Mouse (Mus musculus): Measurements from ENCODE around the gene Syk. TPM values are rescaled to one million over a fixed set of nuclear protein-coding genes. Genes with fewer than 3 reads are reported as not detected.

Gene Syk
- polyA plus RNA-seq, 1 experiment from 2014 or later = 3.3 TPM

DNA sequence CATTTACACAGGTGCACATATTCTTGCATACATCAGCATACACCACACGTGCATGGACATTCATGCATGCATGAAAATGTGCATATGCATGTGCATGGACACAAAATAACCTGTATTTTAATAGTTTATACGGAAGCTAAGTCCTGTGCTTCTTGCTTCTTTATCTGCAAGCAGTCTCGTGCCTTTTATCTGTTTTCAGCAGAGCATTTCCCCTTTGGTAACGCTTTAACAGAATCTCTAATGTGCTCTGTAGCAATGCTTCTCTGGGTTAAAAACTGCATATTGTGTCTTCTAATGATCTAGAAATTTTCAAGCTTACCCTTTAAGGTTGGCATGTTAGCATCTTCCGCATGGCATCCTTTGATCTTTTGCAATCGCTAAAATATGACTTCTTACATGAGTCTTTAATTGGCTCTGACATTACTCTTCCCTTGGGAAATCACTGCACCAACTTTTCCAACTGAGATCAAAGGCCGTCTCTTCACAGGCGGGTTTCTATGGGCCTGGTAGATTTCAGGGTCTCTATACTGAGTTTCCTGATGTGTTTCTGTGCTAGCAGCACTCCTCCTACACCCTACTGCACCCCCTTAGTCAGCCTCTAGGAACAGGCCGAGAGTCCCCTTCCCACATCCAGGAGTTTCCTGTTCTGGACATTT, 30.0 kb upstream of the Syk start:
- H3K9ac ChIP-seq = no peak overlapping the region
- no peak for ATAC-seq
- no peak overlapping the region for H3K4me2 ChIP-seq (replicated peaks)
- H3K9me3 ChIP-seq = no peaks in the 10 kb centered on the region
- H3K4me3 ChIP-seq (replicated peaks) = no peak overlapping the region
- WGBS = 76% methylated on average over 9 of the region's 9 CpGs
- H3K27ac ChIP-seq = no peak overlapping the region
- H3K36me3 ChIP-seq = no peaks in the 10 kb centered on the region
- H3K27me3 ChIP-seq (replicated peaks) = no peaks in the 10 kb centered on the region
- no peaks in the 10 kb centered on the region for H3K4me1 ChIP-seq (replicated peaks)

DNA sequence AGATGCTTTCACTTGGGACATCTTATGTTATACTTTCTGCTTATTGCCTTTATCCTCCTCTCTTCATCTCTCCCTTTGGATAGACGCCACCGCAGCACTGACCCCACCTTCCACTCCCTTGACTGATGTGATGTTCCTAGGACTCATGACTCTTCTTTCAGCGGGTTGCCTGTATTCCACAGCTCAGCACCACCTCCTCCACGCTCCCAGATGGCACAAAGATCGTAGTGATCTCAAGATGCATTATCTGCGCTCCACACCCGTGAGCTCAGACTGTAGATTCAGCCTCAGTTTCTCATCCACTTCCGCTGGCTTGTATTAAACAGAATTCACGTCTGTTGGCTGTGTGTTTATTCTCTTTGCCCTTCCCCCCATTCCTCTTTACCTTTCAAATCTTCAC, 28.3 kb upstream of the Syk start:
- no peaks in the 10 kb centered on the region for H3K9me3 ChIP-seq
- no peak overlapping the region for H3K4me2 ChIP-seq (replicated peaks)
- H3K4me3 ChIP-seq (replicated peaks) = no peak overlapping the region
- no peak overlapping the region for H3K9ac ChIP-seq
- 76% methylated on average over 9 of the region's 9 CpGs for WGBS
- no peaks in the 10 kb centered on the region for H3K4me1 ChIP-seq (replicated peaks)
- H3K27me3 ChIP-seq (replicated peaks) = no peaks in the 10 kb centered on the region
- no peaks in the 10 kb centered on the region for H3K36me3 ChIP-seq
- H3K27ac ChIP-seq = no peak overlapping the region
- no peak for ATAC-seq

DNA sequence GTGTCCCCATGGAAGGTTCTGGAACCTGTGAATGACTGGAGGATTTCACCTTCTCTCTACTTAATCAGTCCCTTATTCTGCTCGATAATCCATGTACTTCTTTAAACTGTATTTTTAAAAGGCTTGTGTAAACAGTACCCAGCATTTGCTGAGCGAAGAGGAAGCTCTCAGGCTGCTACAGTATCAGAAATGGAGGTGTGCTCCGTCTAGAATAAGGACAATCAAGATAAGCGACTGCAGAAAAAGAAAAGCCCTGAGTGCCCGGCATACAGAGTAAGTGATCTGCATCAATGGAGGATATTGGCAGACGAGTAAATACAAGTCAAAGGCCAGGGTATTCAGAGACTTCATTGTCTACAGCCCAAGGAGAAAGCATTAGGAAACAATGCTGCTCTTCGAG, 25.6 kb upstream of the Syk start:
- Histone ChIP-seq H3K4me3 (replicated peaks) (no peak overlapping the region), H3K4me2 (replicated peaks) (no peak overlapping the region), H3K27ac (no peak overlapping the region), H3K4me1 (replicated peaks) (no peaks in the 10 kb centered on the region), H3K9ac (no peak overlapping the region), H3K9me3 (no peaks in the 10 kb centered on the region), H3K36me3 (no peaks in the 10 kb centered on the region), H3K27me3 (replicated peaks) (no peaks in the 10 kb centered on the region)
- ATAC-seq = no peak
- WGBS = 71% methylated on average over 7 of the region's 7 CpGs

- H3K9ac ChIP-seq = no peak overlapping the region
- 92% methylated on average over 8 of the region's 8 CpGs for WGBS
- ATAC-seq = no peak
- H3K4me1 ChIP-seq (replicated peaks) = no peaks in the 10 kb centered on the region
- no peaks in the 10 kb centered on the region for H3K36me3 ChIP-seq
- no peaks in the 10 kb centered on the region for H3K27me3 ChIP-seq (replicated peaks)
- H3K4me2 ChIP-seq (replicated peaks) = no peak overlapping the region
- no peak overlapping the region for H3K27ac ChIP-seq
- no peaks in the 10 kb centered on the region for H3K9me3 ChIP-seq
- no peak overlapping the region for H3K4me3 ChIP-seq (replicated peaks)
Observed at GRCm38 (mm10) chr13:52561367-52562165, 21.4 kb upstream of the Syk start.

DNA sequence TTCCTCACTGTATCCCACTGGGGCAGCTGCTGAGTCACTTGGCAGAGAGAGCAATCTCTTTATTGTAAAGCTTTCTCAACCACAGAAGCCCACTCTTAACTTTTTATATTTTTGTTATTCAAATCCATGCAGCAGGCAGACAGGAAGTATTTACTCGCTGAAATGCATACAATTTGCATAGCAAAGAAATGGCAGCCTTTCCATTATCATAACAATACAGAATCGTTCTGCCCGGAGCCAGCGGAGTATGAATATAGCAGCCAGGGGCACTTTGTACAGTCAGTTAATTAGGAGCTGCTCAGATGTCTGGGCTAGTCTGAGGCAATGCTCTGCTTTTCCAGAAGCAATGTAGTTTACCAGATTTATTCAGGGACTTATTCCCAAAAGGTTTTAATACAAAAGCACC, 20.8 kb upstream of the Syk start:
- Histone ChIP-seq H3K4me1 (replicated peaks) (no peaks in the 10 kb centered on the region), H3K4me2 (replicated peaks) (no peak overlapping the region), H3K9me3 (no peaks in the 10 kb centered on the region), H3K27ac (no peak overlapping the region), H3K36me3 (no peaks in the 10 kb centered on the region), H3K4me3 (replicated peaks) (no peak overlapping the region), H3K9ac (no peak overlapping the region), H3K27me3 (replicated peaks) (no peaks in the 10 kb centered on the region)
- 55% methylated on average over 4 of the region's 4 CpGs for WGBS
- no peak for ATAC-seq

GRCm38 (mm10) chr13:52565103-52565739, 17.8 kb upstream of the Syk start:
- Histone ChIP-seq H3K4me1 (replicated peaks) (no peaks in the 10 kb centered on the region), H3K27ac (no peak overlapping the region), H3K27me3 (replicated peaks) (no peaks in the 10 kb centered on the region), H3K9me3 (no peaks in the 10 kb centered on the region), H3K9ac (no peak overlapping the region), H3K4me3 (replicated peaks) (no peak overlapping the region), H3K4me2 (replicated peaks) (no peak overlapping the region), H3K36me3 (no peaks in the 10 kb centered on the region)
- no peak for ATAC-seq
- 88% methylated on average over 18 of the region's 18 CpGs for WGBS

DNA sequence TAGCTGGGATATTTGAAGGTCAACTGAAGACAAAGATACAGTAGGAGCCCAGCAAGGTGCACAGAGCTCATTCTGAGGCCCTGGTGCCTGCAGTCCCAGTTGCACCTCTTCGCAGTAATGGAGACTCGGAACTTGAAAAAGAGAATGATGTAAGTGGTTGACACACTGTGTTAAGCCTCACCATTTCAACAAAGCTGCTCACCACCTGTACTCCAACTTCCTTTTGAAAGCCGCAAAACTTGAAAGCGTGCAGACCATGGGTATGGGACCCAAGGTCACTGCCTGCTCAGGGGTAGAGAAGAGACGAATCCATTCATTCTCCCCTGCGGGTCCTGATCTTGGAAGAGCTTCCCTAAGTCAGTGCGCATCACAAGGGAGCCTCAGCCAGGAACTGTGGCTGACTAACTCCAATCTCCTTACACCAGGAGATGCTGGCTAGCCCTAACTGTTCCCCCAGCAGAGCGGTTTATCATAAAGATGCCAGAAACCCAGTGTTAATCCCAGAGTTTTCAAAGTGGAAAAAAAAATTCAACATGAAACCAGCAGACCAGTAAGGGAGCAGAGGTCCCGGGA, 16.7 kb upstream of the Syk start:
- Histone ChIP-seq H3K27me3 (replicated peaks) (no peaks in the 10 kb centered on the region), H3K27ac (no peak overlapping the region), H3K4me1 (replicated peaks) (no peaks in the 10 kb centered on the region), H3K36me3 (no peaks in the 10 kb centered on the region), H3K4me2 (replicated peaks) (no peak overlapping the region), H3K9ac (no peak overlapping the region), H3K9me3 (no peaks in the 10 kb centered on the region), H3K4me3 (replicated peaks) (no peak overlapping the region)
- WGBS = 90% methylated on average over 9 of the region's 9 CpGs
- no peak for ATAC-seq

- H3K27me3 ChIP-seq (replicated peaks) = no peaks in the 10 kb centered on the region
- WGBS = 70% methylated on average over 7 of the region's 7 CpGs
- no peak overlapping the region for H3K9ac ChIP-seq
- H3K4me3 ChIP-seq (replicated peaks) = no peak overlapping the region
- no peak for ATAC-seq
- H3K36me3 ChIP-seq = no peaks in the 10 kb centered on the region
- no peaks in the 10 kb centered on the region for H3K9me3 ChIP-seq
- H3K27ac ChIP-seq = no peak overlapping the region
- H3K4me2 ChIP-seq (replicated peaks) = no peak overlapping the region
- H3K4me1 ChIP-seq (replicated peaks) = no peaks in the 10 kb centered on the region
Observed at GRCm38 (mm10) chr13:52566777-52567176, 16.2 kb upstream of the Syk start.

DNA sequence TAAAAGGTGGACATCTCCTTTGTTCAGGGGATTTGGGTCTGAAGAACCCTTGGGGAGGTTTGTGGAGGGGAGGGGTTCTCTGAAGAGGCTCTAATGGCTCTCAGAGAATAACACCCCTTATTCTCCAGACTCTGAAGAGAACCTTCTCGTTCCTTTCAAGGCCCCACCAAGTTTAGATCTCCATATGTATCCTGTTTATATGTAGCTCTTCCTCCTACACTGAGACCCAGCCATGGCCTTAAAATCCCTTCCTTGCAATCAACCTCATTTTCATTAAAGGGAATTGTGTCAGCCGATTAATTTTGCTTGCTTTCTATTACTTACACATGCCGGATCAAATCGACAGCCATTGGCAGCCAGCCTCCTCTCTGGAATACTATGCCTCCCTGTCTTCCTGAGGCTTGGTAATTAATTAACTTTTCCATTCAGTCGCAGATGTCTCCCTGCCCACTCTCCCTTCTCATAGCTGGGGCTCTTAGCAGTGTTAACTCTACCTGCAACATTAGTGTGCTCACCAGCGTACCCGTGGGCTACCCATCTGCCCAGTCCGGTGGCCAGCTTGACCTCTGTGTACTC, 13.7 kb upstream of the Syk start:
- WGBS = 54% methylated on average over 8 of the region's 8 CpGs
- no peak overlapping the region for H3K4me2 ChIP-seq (replicated peaks)
- no peaks in the 10 kb centered on the region for H3K9me3 ChIP-seq
- H3K4me1 ChIP-seq (replicated peaks) = no peaks in the 10 kb centered on the region
- ATAC-seq = no peak
- H3K4me3 ChIP-seq (replicated peaks) = no peak overlapping the region
- no peaks in the 10 kb centered on the region for H3K36me3 ChIP-seq
- no peak overlapping the region for H3K27ac ChIP-seq
- H3K27me3 ChIP-seq (replicated peaks) = no peaks in the 10 kb centered on the region
- no peak overlapping the region for H3K9ac ChIP-seq

DNA sequence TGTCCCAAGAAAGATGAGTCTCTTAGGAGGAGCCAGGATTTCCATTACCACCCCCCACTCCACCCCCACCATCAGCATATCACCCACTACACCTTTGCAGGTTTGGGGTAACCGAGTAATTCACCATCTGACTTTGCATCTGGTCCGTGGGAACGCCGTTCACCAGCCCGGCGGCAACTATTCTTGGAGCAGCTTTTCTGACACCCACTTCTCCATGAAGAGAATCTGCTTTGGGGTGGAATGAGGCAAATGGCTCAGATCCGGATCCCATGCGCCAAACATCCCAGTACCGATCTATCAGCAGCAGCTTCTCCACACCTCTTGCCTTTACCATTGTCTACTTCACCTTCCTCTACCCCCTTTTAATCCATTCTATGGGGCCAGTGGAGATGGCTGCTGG, 12.7 kb upstream of the Syk start:
- ATAC-seq = no peak
- H3K9ac ChIP-seq = no peak overlapping the region

DNA sequence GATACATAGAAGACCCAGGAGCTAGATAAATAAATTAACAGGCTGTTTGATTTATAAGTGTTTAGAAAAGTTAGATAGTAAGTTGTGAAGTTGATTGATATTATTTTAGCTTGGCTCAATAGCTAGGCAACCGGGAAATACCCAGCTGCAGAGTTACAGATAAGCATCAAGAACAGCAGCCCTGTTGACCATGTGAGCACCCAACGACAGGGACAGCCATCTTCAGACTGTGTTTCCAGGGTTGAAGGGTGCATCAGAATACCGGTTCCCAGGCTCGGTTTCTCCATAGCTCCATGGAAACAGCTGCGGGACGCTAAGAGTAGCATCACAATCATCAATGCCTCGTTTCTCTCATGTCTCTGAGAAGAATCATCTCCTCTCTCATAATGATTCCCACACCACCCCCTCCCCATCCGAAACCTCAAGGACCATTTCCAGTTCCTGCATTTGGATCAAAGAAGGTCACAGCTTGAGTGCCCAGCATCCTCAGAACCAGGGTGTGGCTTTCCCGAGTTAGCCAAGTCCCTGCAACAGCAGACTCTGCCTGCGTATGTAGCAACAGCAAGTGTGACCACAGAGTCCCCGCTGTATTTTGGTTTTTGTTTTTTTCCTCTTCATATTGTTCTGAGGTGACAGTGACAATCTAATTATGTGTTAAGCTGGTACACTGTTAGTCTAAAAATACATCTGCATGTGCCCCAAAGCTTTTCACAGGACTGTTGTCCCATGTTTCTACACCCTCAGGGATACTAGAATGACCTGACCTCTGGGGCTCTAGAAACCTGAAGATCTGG, 11.2 kb upstream of the Syk start:
- 56% methylated on average over 11 of the region's 11 CpGs for WGBS
- H3K4me3 ChIP-seq (replicated peaks) = no peak overlapping the region
- no peak overlapping the region for H3K27ac ChIP-seq
- no peak overlapping the region for H3K9ac ChIP-seq
- no peak overlapping the region for H3K4me2 ChIP-seq (replicated peaks)
- no peaks in the 10 kb centered on the region for H3K9me3 ChIP-seq
- no peaks in the 10 kb centered on the region for H3K27me3 ChIP-seq (replicated peaks)
- ATAC-seq = no peak
- no peaks in the 10 kb centered on the region for H3K4me1 ChIP-seq (replicated peaks)
- H3K36me3 ChIP-seq = no peaks in the 10 kb centered on the region

More for the DNA sequence above, 12.7 kb upstream of the Syk start:
- WGBS = 93% methylated on average over 9 of the region's 9 CpGs
- H3K9me3 ChIP-seq = no peaks in the 10 kb centered on the region
- no peak overlapping the region for H3K27ac ChIP-seq
- H3K27me3 ChIP-seq (replicated peaks) = no peaks in the 10 kb centered on the region
- no peak overlapping the region for H3K4me2 ChIP-seq (replicated peaks)
- H3K36me3 ChIP-seq = no peaks in the 10 kb centered on the region
- H3K4me3 ChIP-seq (replicated peaks) = no peak overlapping the region
- H3K4me1 ChIP-seq (replicated peaks) = no peaks in the 10 kb centered on the region

Data from intestine, embryonic 15.5 days (tissue).